Mouse (Mus musculus): Measurements from ENCODE around the gene Trpv5. TPM values are rescaled to one million over a fixed set of nuclear protein-coding genes. Genes with fewer than 3 reads are reported as not detected.
A peak's percentile ranks its signal among the peaks of the same experiment; 100 is the strongest.

The Trpv5 gene
- polyA plus RNA-seq, 1 experiment from 2014 or later, result not detected

GRCm38 (mm10) chr6:41646672-41647071, 33.9 kb downstream of the Trpv5 start:
- no peak for ATAC-seq
- H3K9ac ChIP-seq (ENCODE audit: low read depth, low read length), result no peak overlapping the region
- no peak overlapping the region for H3K4me2 ChIP-seq (ENCODE audit: low read length)
- H3K36me3 ChIP-seq (ENCODE audit: control insufficient read depth, insufficient read depth, low read length), result no peaks in the 10 kb centered on the region
- H3K9me3 ChIP-seq (ENCODE audit: control insufficient read depth, low read length), result no peaks in the 10 kb centered on the region
- no peaks in the 10 kb centered on the region for H3K4me1 ChIP-seq (ENCODE audit: control insufficient read depth, insufficient read depth, low read depth, low read length)
- no peak overlapping the region for H3K4me3 ChIP-seq (ENCODE audit: low read length)
- H3K27me3 ChIP-seq (replicated peaks; ENCODE audit: control insufficient read depth, insufficient read depth, low read length), result no peaks in the 10 kb centered on the region
- no peak overlapping the region for H3K27ac ChIP-seq (ENCODE audit: low read depth, low read length)

DNA sequence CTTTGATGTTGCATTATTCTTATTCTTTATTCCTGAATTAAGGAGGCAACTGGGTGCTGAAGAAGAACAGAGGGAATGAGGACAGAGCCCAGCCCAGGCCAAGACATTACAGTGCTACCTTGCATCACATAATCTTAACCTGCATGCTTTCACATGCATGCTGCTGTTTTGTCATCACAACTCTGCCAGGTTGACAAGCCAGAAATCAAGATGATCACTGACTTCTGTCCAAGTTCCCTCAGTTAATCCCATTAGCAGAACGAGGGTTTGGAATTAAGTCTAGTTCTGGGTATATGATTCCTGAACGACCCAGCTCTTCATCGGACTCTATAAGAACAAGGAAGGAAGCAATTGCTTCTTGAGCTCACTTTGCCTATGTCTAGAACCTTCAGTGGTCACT, 34.3 kb downstream of the Trpv5 start:
- Histone ChIP-seq H3K27ac (ENCODE audit: low read depth, low read length) (no peak overlapping the region), H3K36me3 (ENCODE audit: control insufficient read depth, insufficient read depth, low read length) (no peaks in the 10 kb centered on the region), H3K27me3 (replicated peaks; ENCODE audit: control insufficient read depth, insufficient read depth, low read length) (no peaks in the 10 kb centered on the region), H3K4me1 (ENCODE audit: control insufficient read depth, insufficient read depth, low read depth, low read length) (no peaks in the 10 kb centered on the region), H3K4me3 (ENCODE audit: low read length) (no peak overlapping the region), H3K4me2 (ENCODE audit: low read length) (no peak overlapping the region), H3K9ac (ENCODE audit: low read depth, low read length) (no peak overlapping the region), H3K9me3 (ENCODE audit: control insufficient read depth, low read length) (no peaks in the 10 kb centered on the region)
- 80% methylated on average over 3 of the region's 3 CpGs for WGBS
- ATAC-seq, result no peak

- Histone ChIP-seq H3K36me3 (ENCODE audit: control insufficient read depth, insufficient read depth, low read length) (no peaks in the 10 kb centered on the region), H3K27me3 (replicated peaks; ENCODE audit: control insufficient read depth, insufficient read depth, low read length) (no peaks in the 10 kb centered on the region), H3K4me1 (ENCODE audit: control insufficient read depth, insufficient read depth, low read depth, low read length) (no peaks in the 10 kb centered on the region), H3K27ac (ENCODE audit: low read depth, low read length) (no peak overlapping the region), H3K4me3 (ENCODE audit: low read length) (no peak overlapping the region), H3K9me3 (ENCODE audit: control insufficient read depth, low read length) (no peaks in the 10 kb centered on the region), H3K9ac (ENCODE audit: low read depth, low read length) (no peak overlapping the region), H3K4me2 (ENCODE audit: low read length) (no peak overlapping the region)
- WGBS, result 89% methylated on average over 3 of the region's 3 CpGs
- ATAC-seq, result no peak
Measured at GRCm38 (mm10) chr6:41643227-41643626, 37.3 kb downstream of the Trpv5 start.

GRCm38 (mm10) chr6:41642765-41643164, 37.8 kb downstream of the Trpv5 start:
- WGBS, result 89% methylated on average over 4 of the region's 4 CpGs

GRCm38 (mm10) chr6:41641173-41641866, 39.2 kb downstream of the Trpv5 start:
- Histone ChIP-seq H3K9me3 (ENCODE audit: control insufficient read depth, low read length) (no peaks in the 10 kb centered on the region), H3K4me3 (ENCODE audit: low read length) (no peak overlapping the region), H3K4me2 (ENCODE audit: low read length) (no peak overlapping the region), H3K4me1 (ENCODE audit: control insufficient read depth, insufficient read depth, low read depth, low read length) (no peaks in the 10 kb centered on the region), H3K9ac (ENCODE audit: low read depth, low read length) (no peak overlapping the region), H3K27ac (ENCODE audit: low read depth, low read length) (no peak overlapping the region), H3K36me3 (ENCODE audit: control insufficient read depth, insufficient read depth, low read length) (no peaks in the 10 kb centered on the region), H3K27me3 (replicated peaks; ENCODE audit: control insufficient read depth, insufficient read depth, low read length) (no peaks in the 10 kb centered on the region)
- ATAC-seq, result no peak
- WGBS, result 85% methylated on average over 6 of the region's 6 CpGs

More at GRCm38 (mm10) chr6:41642765-41643164, 37.8 kb downstream of the Trpv5 start:
- Histone ChIP-seq H3K4me1 (ENCODE audit: control insufficient read depth, insufficient read depth, low read depth, low read length) (no peaks in the 10 kb centered on the region), H3K4me2 (ENCODE audit: low read length) (no peak overlapping the region), H3K9me3 (ENCODE audit: control insufficient read depth, low read length) (no peaks in the 10 kb centered on the region), H3K36me3 (ENCODE audit: control insufficient read depth, insufficient read depth, low read length) (no peaks in the 10 kb centered on the region), H3K9ac (ENCODE audit: low read depth, low read length) (no peak overlapping the region), H3K4me3 (ENCODE audit: low read length) (no peak overlapping the region), H3K27ac (ENCODE audit: low read depth, low read length) (no peak overlapping the region), H3K27me3 (replicated peaks; ENCODE audit: control insufficient read depth, insufficient read depth, low read length) (no peaks in the 10 kb centered on the region)
- ATAC-seq, result no peak

DNA sequence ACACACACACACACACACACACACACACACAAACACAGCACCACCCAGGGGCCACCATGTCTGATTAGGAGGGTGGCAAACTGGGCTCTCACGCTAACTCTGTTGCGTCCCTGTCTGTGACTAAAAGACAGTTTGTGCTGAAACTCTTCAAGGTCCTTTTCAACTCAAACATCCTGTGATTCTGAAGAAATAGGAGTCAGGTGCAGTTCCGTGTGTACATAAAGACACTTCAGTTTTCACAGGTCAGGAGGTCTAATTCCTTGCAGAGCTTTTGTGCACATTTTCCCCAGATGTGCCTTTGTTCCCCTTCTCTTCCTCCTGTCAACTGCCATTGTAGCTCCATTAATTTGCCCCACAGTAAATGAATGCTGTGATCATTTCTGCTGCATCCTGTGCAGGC, 40.1 kb downstream of the Trpv5 start:
- Histone ChIP-seq H3K4me3 (ENCODE audit: low read length) (no peak overlapping the region), H3K9me3 (ENCODE audit: control insufficient read depth, low read length) (no peaks in the 10 kb centered on the region), H3K4me1 (ENCODE audit: control insufficient read depth, insufficient read depth, low read depth, low read length) (no peaks in the 10 kb centered on the region), H3K9ac (ENCODE audit: low read depth, low read length) (no peak overlapping the region), H3K4me2 (ENCODE audit: low read length) (no peak overlapping the region), H3K27me3 (replicated peaks; ENCODE audit: control insufficient read depth, insufficient read depth, low read length) (no peaks in the 10 kb centered on the region), H3K27ac (ENCODE audit: low read depth, low read length) (no peak overlapping the region), H3K36me3 (ENCODE audit: control insufficient read depth, insufficient read depth, low read length) (no peaks in the 10 kb centered on the region)
- no peak for ATAC-seq
- WGBS, result 52% methylated on average over 3 of the region's 3 CpGs

- 85% methylated on average over 6 of the region's 6 CpGs for WGBS
- Histone ChIP-seq H3K4me2 (ENCODE audit: low read length) (no peak overlapping the region), H3K9me3 (ENCODE audit: control insufficient read depth, low read length) (no peaks in the 10 kb centered on the region), H3K27ac (ENCODE audit: low read depth, low read length) (no peak overlapping the region), H3K27me3 (replicated peaks; ENCODE audit: control insufficient read depth, insufficient read depth, low read length) (no peaks in the 10 kb centered on the region), H3K36me3 (ENCODE audit: control insufficient read depth, insufficient read depth, low read length) (no peaks in the 10 kb centered on the region), H3K9ac (ENCODE audit: low read depth, low read length) (no peak overlapping the region), H3K4me3 (ENCODE audit: low read length) (no peak overlapping the region), H3K4me1 (ENCODE audit: control insufficient read depth, insufficient read depth, low read depth, low read length) (no peaks in the 10 kb centered on the region)
- ATAC-seq, result no peak
Measured at GRCm38 (mm10) chr6:41637927-41638506, 42.6 kb downstream of the Trpv5 start.

DNA sequence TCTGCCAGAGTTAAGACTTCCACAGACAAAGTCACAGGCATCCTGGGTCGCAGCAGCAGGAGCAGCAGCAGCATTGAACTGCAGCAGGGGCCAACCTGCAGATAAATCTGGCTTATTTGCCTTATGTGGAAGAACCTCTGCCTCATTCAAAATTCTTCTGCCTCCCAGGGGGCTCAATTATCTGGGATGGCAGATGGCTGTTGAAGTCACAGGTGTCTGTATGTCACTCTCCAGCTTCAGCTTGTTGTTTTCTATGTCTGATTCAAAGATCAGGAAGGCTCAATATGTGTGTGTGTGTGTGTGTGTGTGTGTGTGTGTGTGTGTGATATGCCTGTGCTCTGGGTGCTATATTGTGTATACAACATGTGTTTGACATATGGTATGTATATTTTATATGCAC, 43.2 kb downstream of the Trpv5 start:
- Histone ChIP-seq H3K36me3 (ENCODE audit: control insufficient read depth, insufficient read depth, low read length) (no peaks in the 10 kb centered on the region), H3K9me3 (ENCODE audit: control insufficient read depth, low read length) (no peaks in the 10 kb centered on the region), H3K27ac (ENCODE audit: low read depth, low read length) (no peak overlapping the region), H3K27me3 (replicated peaks; ENCODE audit: control insufficient read depth, insufficient read depth, low read length) (no peaks in the 10 kb centered on the region), H3K4me2 (ENCODE audit: low read length) (no peak overlapping the region), H3K4me3 (ENCODE audit: low read length) (no peak overlapping the region), H3K9ac (ENCODE audit: low read depth, low read length) (no peak overlapping the region), H3K4me1 (ENCODE audit: control insufficient read depth, insufficient read depth, low read depth, low read length) (no peaks in the 10 kb centered on the region)
- 10% methylated on average over 1 of the region's 1 CpGs for WGBS
- ATAC-seq, result peak; percentile 37; the same call in 1 of the 2 replicates

DNA sequence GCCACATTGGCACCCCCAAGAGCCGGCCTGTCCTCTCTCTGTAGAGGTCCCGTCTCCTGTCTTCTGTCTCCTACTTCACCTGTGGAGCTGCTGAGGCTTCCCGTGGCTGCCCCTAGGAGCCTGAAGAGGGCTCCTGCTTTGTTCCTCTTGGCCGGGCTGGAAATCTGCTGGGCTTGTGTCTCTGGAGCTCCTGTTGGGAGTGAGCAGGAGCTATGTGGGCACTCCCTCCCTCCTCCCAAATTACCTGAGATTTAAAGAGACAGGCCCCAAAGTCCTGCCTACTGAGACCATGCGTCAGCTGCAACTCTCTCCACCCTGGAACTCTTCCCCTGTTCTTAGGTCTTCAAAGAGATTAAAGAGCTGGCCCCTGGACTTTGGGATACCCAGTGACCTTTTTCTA, 44.4 kb downstream of the Trpv5 start, which contains the start of gene Trpv6:
Gene Trpv6 (minus strand): TSS at position 228 of the 400 bp plus-strand sequence.
- 0 out of 2 replicates have a peak, but pooled peaks have one; percentile 8 for ATAC-seq
- Histone ChIP-seq H3K9me3 (ENCODE audit: control insufficient read depth, low read length) (no peaks in the 10 kb centered on the region), H3K9ac (ENCODE audit: low read depth, low read length) (no peak within 1 kb of the TSS), H3K36me3 (ENCODE audit: control insufficient read depth, insufficient read depth, low read length) (no peaks in the 10 kb centered on the region), H3K4me1 (ENCODE audit: control insufficient read depth, insufficient read depth, low read depth, low read length) (no peaks in the 10 kb centered on the region), H3K27me3 (replicated peaks; ENCODE audit: control insufficient read depth, insufficient read depth, low read length) (no peaks in the 10 kb centered on the region), H3K27ac (ENCODE audit: low read depth, low read length) (no peak within 1 kb of the TSS), H3K4me2 (ENCODE audit: low read length) (no peak within 1 kb of the TSS), H3K4me3 (ENCODE audit: low read length) (no peak within 1 kb of the TSS)
- WGBS, result 33% methylated on average over 5 of the region's 5 CpGs

All from hindbrain, embryonic 16.5 days (tissue).